Mouse (Mus musculus) retina, embryonic 14.5 days (tissue): ENCODE measurements around the gene Cbarp.

ENCODE experiments used
- DNase-seq: peaks from one replicate; pipeline ENCODE4 v3.0.0-alpha.2; 2015; ENCODE audit warnings: low spot score

Cbarp gene

GRCm38 (mm10) chr10:80156752-80157053, 16.1 kb upstream of the Cbarp start:
- DNase-seq, result no peak

- DNase-seq, result no peak
These were observed 15.5 kb upstream of the Cbarp start for GRCm38 (mm10) chr10:80156002-80156751.

- DNase-seq, result no peak
These were observed 14.6 kb upstream of the Cbarp start for GRCm38 (mm10) chr10:80155277-80155676.

- no peak for DNase-seq
These were observed 13.7 kb upstream of the Cbarp start for GRCm38 (mm10) chr10:80154384-80154783.

GRCm38 (mm10) chr10:80153713-80154112, 13.1 kb upstream of the Cbarp start:
- DNase-seq, result no peak

GRCm38 (mm10) chr10:80152873-80153260, 12.2 kb upstream of the Cbarp start:
- no peak for DNase-seq

GRCm38 (mm10) chr10:80152071-80152872, 11.6 kb upstream of the Cbarp start:
- DNase-seq, result peak; percentile 63

- peak; percentile 60 for DNase-seq
These were observed 10.8 kb upstream of the Cbarp start for GRCm38 (mm10) chr10:80151211-80152034.

GRCm38 (mm10) chr10:80150226-80151210, 9.9 kb upstream of the Cbarp start:
- peak; percentile 85 for DNase-seq

- peak; percentile 98 for DNase-seq
These were observed 8.9 kb upstream of the Cbarp start for GRCm38 (mm10) chr10:80149291-80150225.

- DNase-seq, result peak; percentile 94
These were observed 8.1 kb upstream of the Cbarp start for GRCm38 (mm10) chr10:80148610-80149290.

GRCm38 (mm10) chr10:80147719-80148601, 7.3 kb upstream of the Cbarp start, which contains the start of gene Midn:
Gene Midn (plus strand): TSS chr10:80148272.
- DNase-seq, result peak; percentile 68

- peak; percentile 37 for DNase-seq
These were observed 6.6 kb upstream of the Cbarp start for GRCm38 (mm10) chr10:80147146-80147718.

GRCm38 (mm10) chr10:80146568-80147011, 6.0 kb upstream of the Cbarp start:
- no peak for DNase-seq

- DNase-seq, result no peak
These were observed 5.3 kb upstream of the Cbarp start for GRCm38 (mm10) chr10:80145896-80146295.

- peak; percentile 93 for DNase-seq
These were observed 4.5 kb upstream of the Cbarp start for GRCm38 (mm10) chr10:80144864-80145838.

- no peak for DNase-seq
These were observed 3.5 kb upstream of the Cbarp start for GRCm38 (mm10) chr10:80144159-80144558.
